Mouse (Mus musculus) hindbrain, embryonic 16.5 days (tissue): ENCODE data around the gene Alox5ap. TPM values are rescaled to one million over a fixed set of nuclear protein-coding genes. Genes with fewer than 3 reads are reported as not detected.
A peak's percentile ranks its signal among the peaks of the same experiment; 100 is the strongest.

Experiments used
- ATAC-seq: fragments of 200-750 bp; cut with Nextera tagmentation; 2 replicates; pipeline ENCODE4 v1.8.0; 2017; ENCODE audit warnings: moderate TSS enrichment, moderate library complexity
- H3K27ac ChIP-seq: fragments of 300-500 bp; sonication (generic); 2 replicates; pipeline ENCODE4 v1.5.1; 2014; ENCODE audit warnings: low read depth, mild to moderate bottlenecking, control low read depth, low read length, moderate library complexity
- H3K27me3 ChIP-seq: fragments of 300-500 bp; sonication (generic); replicated peaks from 2 replicates; pipeline ENCODE4 v1.6.1; 2014; ENCODE audit warnings: low read length; ENCODE audit not compliant: control insufficient read depth, insufficient read depth
- H3K36me3 ChIP-seq: fragments of 300-500 bp; sonication (generic); 2 replicates; pipeline ENCODE4 v1.6.1; 2014; ENCODE audit warnings: mild to moderate bottlenecking, low read length, moderate library complexity, mixed read lengths; ENCODE audit not compliant: control insufficient read depth, insufficient read depth
- H3K4me1 ChIP-seq: fragments of 300-500 bp; sonication (generic); 2 replicates; pipeline ENCODE4 v1.6.1; 2014; ENCODE audit warnings: low read depth, low read length; ENCODE audit not compliant: control insufficient read depth, insufficient read depth
- H3K4me2 ChIP-seq: fragments of 300-500 bp; sonication (generic); 2 replicates; pipeline ENCODE4 v1.6.1; 2014; ENCODE audit warnings: mild to moderate bottlenecking, low read length, control low read depth, moderate library complexity
- H3K4me3 ChIP-seq: fragments of 300-500 bp; sonication (generic); 2 replicates; pipeline ENCODE4 v1.5.1; 2014; ENCODE audit warnings: mild to moderate bottlenecking, low read length, control low read depth, moderate library complexity
- H3K9ac ChIP-seq: fragments of 300-500 bp; sonication (generic); 2 replicates; pipeline ENCODE4 v1.6.1; 2014; ENCODE audit warnings: low read depth, mild to moderate bottlenecking, control low read depth, low read length, moderate library complexity
- H3K9me3 ChIP-seq: fragments of 300-500 bp; sonication (generic); 2 replicates; pipeline ENCODE4 v1.6.1; 2014; ENCODE audit warnings: mild to moderate bottlenecking, low read length, moderate library complexity; ENCODE audit not compliant: control insufficient read depth
- WGBS: fragments of 180-500 bp; shearing (Covaris S2); extraction: QIAGEN DNeasy Blood & Tissue Kit; methylation state at CpG from one replicate; pipeline ENCODE4 v1.1.7; 2014; 5-methylcytosine and 5-hydroxymethylcytosine counted together
- polyA plus RNA-seq: library from polyadenylated mRNA; unstranded; fragments of >200 nt; fragmentation: Nextera tagmentation; extraction: Ambion mirVana; gene quantifications from 2 replicates; pipeline ENCODE4 v1.2.1, GENCODE M21; 2015

The Alox5ap gene
- polyA plus RNA-seq, 1 experiment from 2014 or later: 13.3 TPM

GRCm38 (mm10) chr5:149319874-149320323 is 55.3 kb downstream of the Alox5ap start:
- H3K4me1 ChIP-seq: peaks cover 30% of the 10 kb centered on the region

GRCm38 (mm10) chr5:149320534-149321482 is 56.2 kb downstream of the Alox5ap start:
- ATAC-seq: peak; percentile 79
- WGBS: 2% methylated on average over 15 of the region's 15 CpGs
- Histone ChIP-seq H3K4me3 (no peak overlapping the region), H3K4me1 (peaks cover 30% of the 10 kb centered on the region), H3K9ac (peak overlapping the region; percentile 44), H3K9me3 (no peaks in the 10 kb centered on the region), H3K27me3 (no peaks in the 10 kb centered on the region; the same call in 1 of the 2 replicates), H3K4me2 (peak overlapping the region; percentile 46), H3K36me3 (no peaks in the 10 kb centered on the region), H3K27ac (peak overlapping the region; percentile 59)

More at GRCm38 (mm10) chr5:149319874-149320323, 55.3 kb downstream of the Alox5ap start:
- no peak overlapping the region for H3K4me2 ChIP-seq
- H3K9ac ChIP-seq: peak overlapping the region; percentile 44; the same call in 1 of the 2 replicates
- peak overlapping the region; percentile 59; the same call in 1 of the 2 replicates for H3K27ac ChIP-seq
- ATAC-seq: no peak
- no peaks in the 10 kb centered on the region; the same call in 1 of the 2 replicates for H3K27me3 ChIP-seq
- WGBS: 17% methylated on average over 9 of the region's 9 CpGs
- no peaks in the 10 kb centered on the region for H3K36me3 ChIP-seq
- no peaks in the 10 kb centered on the region for H3K9me3 ChIP-seq
- no peak overlapping the region for H3K4me3 ChIP-seq

GRCm38 (mm10) chr5:149321909-149322841 is 57.6 kb downstream of the Alox5ap start:
- Histone ChIP-seq H3K4me1 (peaks cover 24% of the 10 kb centered on the region), H3K9me3 (no peaks in the 10 kb centered on the region), H3K4me2 (no peak overlapping the region), H3K9ac (no peak overlapping the region), H3K27ac (peak overlapping the region; percentile 36; the same call in 1 of the 2 replicates), H3K4me3 (no peak overlapping the region), H3K27me3 (no peaks in the 10 kb centered on the region; the same call in 1 of the 2 replicates), H3K36me3 (no peaks in the 10 kb centered on the region)
- WGBS: 39% methylated on average over 15 of the region's 15 CpGs
- 0 out of 2 replicates have a peak, but pooled peaks have one; percentile 13 for ATAC-seq

GRCm38 (mm10) chr5:149322938-149323553 is 58.5 kb downstream of the Alox5ap start:
- WGBS: 76% methylated on average over 9 of the region's 9 CpGs
- H3K4me1 ChIP-seq: peaks cover 22% of the 10 kb centered on the region

GRCm38 (mm10) chr5:149324739-149325138 is 60.2 kb downstream of the Alox5ap start:
- no peaks in the 10 kb centered on the region; the same call in 1 of the 2 replicates for H3K27me3 ChIP-seq
- no peak overlapping the region for H3K9ac ChIP-seq
- 85% methylated on average over 13 of the region's 13 CpGs for WGBS
- no peak overlapping the region for H3K4me2 ChIP-seq
- no peaks in the 10 kb centered on the region for H3K9me3 ChIP-seq
- no peak for ATAC-seq
- no peak overlapping the region for H3K27ac ChIP-seq
- H3K36me3 ChIP-seq: no peaks in the 10 kb centered on the region
- H3K4me3 ChIP-seq: no peak overlapping the region
- H3K4me1 ChIP-seq: peaks cover 28% of the 10 kb centered on the region

More at GRCm38 (mm10) chr5:149322938-149323553, 58.5 kb downstream of the Alox5ap start:
- H3K9me3 ChIP-seq: no peaks in the 10 kb centered on the region
- H3K27me3 ChIP-seq: no peaks in the 10 kb centered on the region; the same call in 1 of the 2 replicates
- no peak overlapping the region for H3K4me3 ChIP-seq
- H3K4me2 ChIP-seq: no peak overlapping the region
- ATAC-seq: peak; percentile 50
- no peaks in the 10 kb centered on the region for H3K36me3 ChIP-seq
- no peak overlapping the region for H3K9ac ChIP-seq
- no peak overlapping the region for H3K27ac ChIP-seq

GRCm38 (mm10) chr5:149329098-149329887 is 64.7 kb downstream of the Alox5ap start:
- H3K4me2 ChIP-seq: no peak overlapping the region
- 0 out of 2 replicates have a peak overlapping the region, but pooled peaks have one; percentile 35 for H3K27ac ChIP-seq
- peak; percentile 64 for ATAC-seq
- H3K4me3 ChIP-seq: no peak overlapping the region
- H3K27me3 ChIP-seq: no peaks in the 10 kb centered on the region; the same call in 1 of the 2 replicates
- peaks cover 6% of the 10 kb centered on the region; the same call in 1 of the 2 replicates for H3K4me1 ChIP-seq
- H3K36me3 ChIP-seq: no peaks in the 10 kb centered on the region
- WGBS: 36% methylated on average over 12 of the region's 12 CpGs
- no peaks in the 10 kb centered on the region for H3K9me3 ChIP-seq
- peak overlapping the region; percentile 33; the same call in 1 of the 2 replicates for H3K9ac ChIP-seq

- WGBS: 61% methylated on average over 1 of the region's 1 CpGs
- Histone ChIP-seq H3K9me3 (no peaks in the 10 kb centered on the region), H3K36me3 (no peaks in the 10 kb centered on the region), H3K4me3 (no peak overlapping the region), H3K27ac (no peak overlapping the region), H3K4me1 (peaks cover 6% of the 10 kb centered on the region; the same call in 1 of the 2 replicates), H3K27me3 (no peaks in the 10 kb centered on the region), H3K4me2 (no peak overlapping the region), H3K9ac (no peak overlapping the region)
- ATAC-seq: no peak
Observed at GRCm38 (mm10) chr5:149330601-149331000, 66.0 kb downstream of the Alox5ap start.
